Mouse (Mus musculus) midbrain, postnatal 0 days (tissue): ENCODE results near the gene Pidd1. TPM values are rescaled to one million over a fixed set of nuclear protein-coding genes. Genes with fewer than 3 reads are reported as not detected.

Source experiments
- ATAC-seq: fragments of 200-750 bp; cut with Nextera tagmentation; 2 replicates; pipeline ENCODE4 v1.8.0; 2017; ENCODE audit warnings: moderate number of reproducible peaks, mild to moderate bottlenecking, moderate TSS enrichment, moderate library complexity; ENCODE audit not compliant: low FRiP score
- DNase-seq: peaks from one replicate; pipeline ENCODE4 v3.0.0-alpha.2; 2015; ENCODE audit warnings: low spot score
- H3K27ac ChIP-seq: fragments of 300-500 bp; sonication (generic); 2 replicates; pipeline ENCODE4 v1.5.1; 2014; ENCODE audit warnings: low read depth, mild to moderate bottlenecking, low read length, mixed read lengths
- H3K27me3 ChIP-seq: fragments of 300-500 bp; sonication (generic); 2 replicates; pipeline ENCODE4 v1.6.1; 2014; ENCODE audit warnings: low read length, control low read depth, mixed read lengths; ENCODE audit not compliant: insufficient read depth
- H3K36me3 ChIP-seq: fragments of 300-500 bp; sonication (generic); 2 replicates; pipeline ENCODE4 v1.6.1; 2014; ENCODE audit warnings: low read length, control low read depth, mixed read lengths; ENCODE audit not compliant: insufficient read depth
- H3K4me1 ChIP-seq: fragments of 300-500 bp; sonication (generic); 2 replicates; pipeline ENCODE4 v1.6.1; 2014; ENCODE audit warnings: mild to moderate bottlenecking, control low read depth, antibody characterized with exemption, low read length, mixed read lengths; ENCODE audit not compliant: insufficient read depth
- H3K4me2 ChIP-seq: fragments of 300-500 bp; sonication (generic); 2 replicates; pipeline ENCODE4 v1.6.1; 2014; ENCODE audit warnings: low read depth, mild to moderate bottlenecking, low read length, mixed read lengths; ENCODE audit not compliant: poor library complexity, severe bottlenecking
- H3K4me3 ChIP-seq: fragments of 300-500 bp; sonication (generic); 2 replicates; pipeline ENCODE4 v1.5.1; 2014; ENCODE audit warnings: low read depth, mild to moderate bottlenecking, low read length, moderate library complexity
- H3K9ac ChIP-seq: fragments of 300-500 bp; sonication (generic); replicated peaks from 2 replicates; pipeline ENCODE4 v1.6.1; 2014; ENCODE audit warnings: mild to moderate bottlenecking, low read length, moderate library complexity, mixed read lengths; ENCODE audit not compliant: poor library complexity, severe bottlenecking
- H3K9me3 ChIP-seq: fragments of 300-500 bp; sonication (generic); 2 replicates; pipeline ENCODE4 v1.6.1; 2016; ENCODE audit warnings: low read length, control low read depth
- CTCF ChIP-seq: IDR thresholded peaks from 2 replicates; pipeline ENCODE4 v1.5.1; 2016; ENCODE audit warnings: antibody characterized with exemption, mild to moderate bottlenecking
- WGBS: fragments of 180-500 bp; shearing (Covaris S2); extraction: QIAGEN DNeasy Blood & Tissue Kit; methylation state at CpG from one replicate; pipeline ENCODE4 v1.1.7; 2014; 5-methylcytosine and 5-hydroxymethylcytosine counted together
- polyA plus RNA-seq: library from polyadenylated mRNA; unstranded; fragments of >200 nt; fragmentation: Nextera tagmentation; extraction: Ambion mirVana; gene quantifications from 2 replicates; pipeline ENCODE4 v1.2.1, GENCODE M21; 2015
- total RNA-seq: library from RNA; depleted of rRNA; stranded (reverse); fragments of >200 nt; gene quantifications from 2 replicates; pipeline ENCODE4 v1.2.3, GENCODE M21; 2014; rRNA removed

Pidd1 gene
- total and polyA plus RNA-seq, 2 experiments from 2014 or later = 1.3 to 1.6 TPM

DNA sequence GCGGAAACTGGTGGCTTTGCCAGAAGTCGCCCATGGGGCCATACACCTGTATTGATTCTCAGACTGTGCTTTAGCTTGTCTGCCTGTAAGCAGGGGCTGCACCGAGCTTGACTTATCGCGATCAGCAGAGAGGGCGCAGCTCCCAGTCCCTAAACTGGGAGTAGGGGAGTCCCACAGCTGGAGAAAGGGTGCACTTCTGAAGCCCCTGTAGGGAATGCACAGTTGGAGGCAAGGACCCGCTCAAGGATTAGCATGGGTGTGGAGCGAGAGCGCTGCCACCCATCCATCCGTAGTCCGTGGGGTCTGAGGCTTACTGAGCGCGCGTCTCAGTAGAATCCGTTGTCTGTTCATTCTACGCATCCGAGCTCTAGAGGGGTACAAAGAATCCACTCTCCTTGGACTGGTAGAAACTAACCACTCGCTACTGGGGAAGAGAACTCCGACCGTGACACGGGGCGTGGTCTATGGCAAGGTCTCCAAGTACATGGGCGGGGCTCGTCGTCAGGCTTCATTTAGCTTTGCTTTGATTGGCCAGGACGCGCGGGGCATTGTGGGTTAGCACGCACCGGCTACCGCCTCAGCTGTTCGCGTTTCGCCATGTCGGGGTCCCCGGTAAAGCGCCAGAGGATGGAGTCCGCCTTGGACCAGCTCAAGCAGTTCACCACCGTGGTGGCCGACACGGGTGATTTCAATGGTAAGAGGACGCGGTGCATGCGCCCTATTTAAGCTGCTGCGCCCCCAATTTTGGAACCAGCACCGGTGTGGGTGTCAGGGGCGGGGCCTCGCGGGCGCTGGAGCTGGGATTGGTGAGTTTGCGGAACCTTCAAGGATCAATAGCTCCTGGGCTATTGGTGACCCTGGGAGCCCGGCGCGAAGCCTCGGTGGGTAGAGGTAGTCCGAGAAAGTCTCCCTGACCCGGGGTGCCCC lies 51.9 kb downstream of the Pidd1 start, which contains the start of gene Taldo1:
Taldo1 (plus strand) TSS at position 575 of the 927 bp plus-strand sequence.
- peaks cover 8% of the 10 kb centered on the region; the same call in 1 of the 2 replicates for H3K4me1 ChIP-seq
- H3K36me3 ChIP-seq = peaks cover 7% of the 10 kb centered on the region
- under 1% methylated on average over 57 of the region's 57 CpGs for WGBS
- H3K4me2 ChIP-seq = peak within 1 kb of the TSS; percentile 79
- peak within 1 kb of the TSS; percentile 82 for H3K27ac ChIP-seq
- H3K9me3 ChIP-seq = no peaks in the 10 kb centered on the region
- peak; percentile 96 for DNase-seq
- TF ChIP-seq CTCF = no peak
- peak within 1 kb of the TSS; percentile 65 for H3K9ac ChIP-seq
- H3K27me3 ChIP-seq = no peaks in the 10 kb centered on the region
- peak; percentile 95 for ATAC-seq
- peak within 1 kb of the TSS; percentile 68 for H3K4me3 ChIP-seq

DNA sequence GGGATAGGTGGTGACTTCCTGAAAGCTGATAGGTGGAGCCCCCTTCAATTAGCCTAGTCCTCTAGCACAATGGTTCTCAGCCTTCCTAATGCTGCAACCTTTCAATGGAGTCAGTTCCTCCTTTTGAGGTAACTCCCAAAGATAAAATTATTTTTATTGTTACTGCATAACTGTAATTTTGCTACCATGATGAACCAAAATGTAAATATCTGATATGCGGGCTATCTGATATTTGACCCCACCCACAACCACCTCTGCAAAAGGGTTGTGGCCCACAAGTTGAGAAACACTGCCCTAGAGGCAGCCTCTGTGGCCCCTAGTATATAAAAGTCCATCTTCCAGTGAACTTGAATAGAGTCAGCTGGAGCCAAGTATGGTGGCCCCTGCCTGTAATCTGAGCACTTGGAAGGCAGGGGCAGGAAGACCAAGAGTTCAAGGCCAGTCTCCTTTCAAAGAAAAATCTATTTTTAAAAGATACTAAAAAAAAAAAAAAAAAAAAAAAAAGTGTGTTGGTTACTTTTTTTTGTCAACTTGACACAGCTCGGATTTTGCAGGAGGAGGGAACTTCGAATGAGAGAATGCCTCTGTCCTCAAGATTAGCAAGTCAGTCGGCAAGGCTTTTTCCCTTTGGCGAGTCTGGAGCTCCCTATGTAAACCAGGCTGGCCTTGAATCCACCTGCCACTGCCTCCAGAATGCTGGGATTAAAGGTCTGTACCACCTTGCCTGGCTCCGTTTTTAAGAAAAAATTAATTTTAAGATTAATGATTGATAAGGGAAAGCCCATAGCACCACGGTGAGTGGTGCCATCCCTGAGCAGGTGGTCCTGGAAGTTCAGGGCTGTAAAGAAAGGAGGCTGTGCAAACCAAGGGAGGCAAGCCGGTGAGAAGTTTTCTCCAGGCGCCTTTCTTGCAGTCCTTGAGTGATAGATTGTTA lies 53.2 kb downstream of the Pidd1 start:
- Histone ChIP-seq H3K9me3 (no peaks in the 10 kb centered on the region), H3K4me3 (no peak overlapping the region), H3K27ac (no peak overlapping the region), H3K27me3 (no peaks in the 10 kb centered on the region), H3K4me2 (no peak overlapping the region), H3K4me1 (peaks cover 8% of the 10 kb centered on the region; the same call in 1 of the 2 replicates), H3K9ac (no peak overlapping the region), H3K36me3 (no peaks in the 10 kb centered on the region; the same call in 1 of the 2 replicates)
- no peak for TF ChIP-seq CTCF
- WGBS = 59% methylated on average over 9 of the region's 9 CpGs
- DNase-seq (no peak), ATAC-seq (no peak)

DNA sequence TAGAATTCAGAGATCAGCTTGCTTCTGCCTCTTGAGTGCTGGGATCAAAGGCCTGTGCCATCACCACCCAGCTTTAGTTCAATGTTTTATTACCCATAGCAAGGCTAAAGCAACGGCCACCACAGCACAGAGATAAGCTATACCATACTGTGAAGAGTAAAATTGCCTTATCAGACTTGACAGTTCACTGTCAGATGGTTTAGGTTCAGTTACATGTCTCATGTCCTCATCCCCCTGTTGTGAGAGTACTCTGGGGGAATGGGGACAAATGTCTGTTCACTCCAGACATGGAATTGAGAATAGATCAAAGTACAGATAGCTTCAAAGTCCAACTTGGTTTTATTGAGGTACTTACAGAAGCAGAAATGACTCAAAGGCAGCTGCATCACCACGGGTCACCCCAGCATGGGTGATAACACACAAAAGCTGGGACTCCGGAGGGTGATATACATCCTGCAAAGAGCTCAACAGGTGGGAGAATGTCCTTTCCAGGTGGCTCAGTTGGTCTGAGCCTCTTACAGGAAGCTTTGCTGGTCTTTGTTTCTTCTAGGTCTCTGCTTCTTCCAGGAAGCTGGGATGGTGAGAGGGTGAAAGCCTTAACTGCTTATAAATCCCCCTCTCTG lies 55.2 kb downstream of the Pidd1 start:
- DNase-seq (no peak), ATAC-seq (no peak)
- no peaks in the 10 kb centered on the region for H3K36me3 ChIP-seq
- whole genome bisulfite sequencing = 59% methylated on average over 3 of the region's 3 CpGs
- no peaks in the 10 kb centered on the region for H3K9me3 ChIP-seq
- H3K4me3 ChIP-seq = no peak overlapping the region
- TF ChIP-seq CTCF = no peak
- H3K27me3 ChIP-seq = no peaks in the 10 kb centered on the region
- no peak overlapping the region for H3K9ac ChIP-seq
- H3K27ac ChIP-seq = no peak overlapping the region
- no peak overlapping the region for H3K4me2 ChIP-seq
- H3K4me1 ChIP-seq = peaks cover 8% of the 10 kb centered on the region; the same call in 1 of the 2 replicates

Other genes with a start within 250 kb of the Pidd1 start
- gene Lrrc56, start 249.9 kb downstream of the Pidd1 start, total RNA-seq = 11.5 and 14.9 TPM in 2 replicates
- 8.6 TPM in 2 replicates for gene Lrrc56, start 249.9 kb downstream of the Pidd1 start, polyA plus RNA-seq
- gene Lmntd2, start 229.9 kb downstream of the Pidd1 start, total RNA-seq = not detected in 2 replicates
- gene Lmntd2, start 229.9 kb downstream of the Pidd1 start, polyA plus RNA-seq = 0.10 and 0.36 TPM in 2 replicates
- gene Rassf7, start 228.2 kb downstream of the Pidd1 start, total RNA-seq = 15.5 and 23.5 TPM in 2 replicates
- 20.7 and 21.7 TPM in 2 replicates for gene Rassf7, start 228.2 kb downstream of the Pidd1 start, polyA plus RNA-seq
- gene Phrf1, start 215.2 kb downstream of the Pidd1 start, total RNA-seq = 46.3 and 54.6 TPM in 2 replicates
- gene Phrf1, start 215.2 kb downstream of the Pidd1 start, polyA plus RNA-seq = 35.1 and 39.5 TPM in 2 replicates
- gene Irf7, start 177.5 kb downstream of the Pidd1 start, total RNA-seq = 3.9 and 4.5 TPM in 2 replicates
- 2.8 and 2.9 TPM in 2 replicates for gene Irf7, start 177.5 kb downstream of the Pidd1 start, polyA plus RNA-seq
- not detected in 2 replicates for gene Cdhr5, start 167.2 kb downstream of the Pidd1 start, total RNA-seq
- gene Cdhr5, start 167.2 kb downstream of the Pidd1 start, polyA plus RNA-seq = not detected in 2 replicates
- 1.5 and 2.5 TPM in 2 replicates for gene Sct, start 164.9 kb downstream of the Pidd1 start, total RNA-seq
- gene Sct, start 164.9 kb downstream of the Pidd1 start, polyA plus RNA-seq = 3.3 and 4.3 TPM in 2 replicates
- gene Drd4, start 152.0 kb downstream of the Pidd1 start, total RNA-seq = 0.55 and 0.61 TPM in 2 replicates
- gene Drd4, start 152.0 kb downstream of the Pidd1 start, polyA plus RNA-seq = 0.73 and 0.98 TPM in 2 replicates
- 246 and 289 TPM in 2 replicates for gene Deaf1, start 116.3 kb downstream of the Pidd1 start, total RNA-seq
- 291 and 306 TPM in 2 replicates for gene Deaf1, start 116.3 kb downstream of the Pidd1 start, polyA plus RNA-seq
- 25.8 and 29.1 TPM in 2 replicates for gene Tmem80, start 116.3 kb downstream of the Pidd1 start, total RNA-seq
- 31.5 and 34.5 TPM in 2 replicates for gene Tmem80, start 116.3 kb downstream of the Pidd1 start, polyA plus RNA-seq
- 2.4 and 3.1 TPM in 2 replicates for gene Eps8l2, start 105.1 kb downstream of the Pidd1 start, total RNA-seq
- 0.48 and 0.74 TPM in 2 replicates for gene Eps8l2, start 105.1 kb downstream of the Pidd1 start, polyA plus RNA-seq
- gene Taldo1, start 51.8 kb downstream of the Pidd1 start, total RNA-seq = 166 and 175 TPM in 2 replicates
- 245 and 255 TPM in 2 replicates for gene Taldo1, start 51.8 kb downstream of the Pidd1 start, polyA plus RNA-seq
- 72.0 and 72.9 TPM in 2 replicates for gene Gatd1, start 29.9 kb downstream of the Pidd1 start, total RNA-seq
- gene Gatd1, start 29.9 kb downstream of the Pidd1 start, polyA plus RNA-seq = 47.7 and 48.9 TPM in 2 replicates
- gene Cend1, start 14.5 kb downstream of the Pidd1 start, total RNA-seq = 167 and 195 TPM in 2 replicates
- 194 and 233 TPM in 2 replicates for gene Cend1, start 14.5 kb downstream of the Pidd1 start, polyA plus RNA-seq
- gene Slc25a22, start 6.1 kb downstream of the Pidd1 start, total RNA-seq = 148 and 152 TPM in 2 replicates
- gene Slc25a22, start 6.1 kb downstream of the Pidd1 start, polyA plus RNA-seq = 118 and 121 TPM in 2 replicates
- gene Rplp2, start 3.3 kb upstream of the Pidd1 start, total RNA-seq = 180 and 197 TPM in 2 replicates
- gene Rplp2, start 3.3 kb upstream of the Pidd1 start, polyA plus RNA-seq = 761 and 852 TPM in 2 replicates
- gene Pnpla2, start 11.2 kb upstream of the Pidd1 start, total RNA-seq = 6.5 and 7.0 TPM in 2 replicates
- 22.2 and 24.5 TPM in 2 replicates for gene Pnpla2, start 11.2 kb upstream of the Pidd1 start, polyA plus RNA-seq
- 4.0 and 5.3 TPM in 2 replicates for gene Cracr2b, start 17.1 kb upstream of the Pidd1 start, total RNA-seq
- gene Cracr2b, start 17.1 kb upstream of the Pidd1 start, polyA plus RNA-seq = 5.3 and 5.9 TPM in 2 replicates
- 46.4 and 52.9 TPM in 2 replicates for gene Cd151, start 23.4 kb upstream of the Pidd1 start, total RNA-seq
- 13.6 and 15.0 TPM in 2 replicates for gene Cd151, start 23.4 kb upstream of the Pidd1 start, polyA plus RNA-seq
- 27.0 and 28.9 TPM in 2 replicates for gene Polr2l, start 31.1 kb upstream of the Pidd1 start, total RNA-seq
- 77.9 and 78.5 TPM in 2 replicates for gene Polr2l, start 31.1 kb upstream of the Pidd1 start, polyA plus RNA-seq
- gene Tspan4, start 31.2 kb upstream of the Pidd1 start, total RNA-seq = 91.4 and 94.8 TPM in 2 replicates
- 68.1 and 75.7 TPM in 2 replicates for gene Tspan4, start 31.2 kb upstream of the Pidd1 start, polyA plus RNA-seq
- gene Chid1, start 95.8 kb upstream of the Pidd1 start, total RNA-seq = 35.4 and 42.8 TPM in 2 replicates
- gene Chid1, start 95.8 kb upstream of the Pidd1 start, polyA plus RNA-seq = 47.5 and 55.4 TPM in 2 replicates
- gene Ap2a2, start 118.1 kb upstream of the Pidd1 start, total RNA-seq = 203 and 220 TPM in 2 replicates
- gene Ap2a2, start 118.1 kb upstream of the Pidd1 start, polyA plus RNA-seq = 129 TPM in 2 replicates
- not detected in 2 replicates for gene Muc6, start 211.3 kb upstream of the Pidd1 start, total RNA-seq
- 0.12 and 0.16 TPM in 2 replicates for gene Muc6, start 211.3 kb upstream of the Pidd1 start, polyA plus RNA-seq
- gene Muc2, start 246.3 kb upstream of the Pidd1 start, total RNA-seq = 0.77 and 1.0 TPM in 2 replicates
- 0.49 and 0.58 TPM in 2 replicates for gene Muc2, start 246.3 kb upstream of the Pidd1 start, polyA plus RNA-seq